Mouse (Mus musculus): ENCODE data around the gene Cadm4.

The Cadm4 gene

DNA sequence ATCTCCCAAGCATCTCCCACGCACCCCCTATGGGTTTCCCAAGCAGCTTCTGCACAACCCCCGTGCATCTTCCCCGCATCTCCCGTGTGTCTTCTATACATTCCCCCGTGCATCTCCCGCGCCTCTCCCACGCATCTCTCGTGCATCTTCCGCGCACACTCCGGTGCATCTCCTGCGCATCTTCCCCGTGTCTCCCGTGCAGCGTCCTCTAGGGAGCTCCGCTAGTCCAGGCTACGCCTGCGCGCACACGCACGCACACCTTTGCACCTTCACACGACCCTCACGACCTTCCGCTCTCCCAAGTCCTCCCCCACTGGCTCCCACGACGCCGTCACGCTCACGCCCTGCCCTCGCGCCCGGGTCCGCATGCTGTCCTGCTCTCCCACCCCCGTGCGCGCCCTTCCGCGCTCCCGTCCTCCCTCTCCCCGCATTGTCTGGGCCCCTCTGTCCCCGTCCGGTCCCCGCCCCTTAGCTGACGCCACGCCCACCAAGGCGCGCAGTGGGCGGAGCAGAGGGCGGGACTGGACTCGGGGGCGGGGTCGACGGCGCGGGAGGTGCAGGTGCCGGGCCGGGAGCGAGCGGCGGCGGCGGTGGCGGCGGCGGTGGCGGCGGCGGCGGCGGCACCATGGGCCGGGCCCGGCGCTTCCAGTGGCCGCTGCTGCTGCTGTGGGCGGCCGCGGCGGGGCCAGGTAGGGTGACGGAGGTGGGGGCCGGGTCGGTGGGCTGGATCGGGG lies at the start of gene Cadm4:
Gene Cadm4, plus strand, starts transcription at position 550 of the 734 bp plus-strand sequence.
- DNase-seq (ENCODE audit: low read depth, low spot score) = peak; percentile 85

DNA sequence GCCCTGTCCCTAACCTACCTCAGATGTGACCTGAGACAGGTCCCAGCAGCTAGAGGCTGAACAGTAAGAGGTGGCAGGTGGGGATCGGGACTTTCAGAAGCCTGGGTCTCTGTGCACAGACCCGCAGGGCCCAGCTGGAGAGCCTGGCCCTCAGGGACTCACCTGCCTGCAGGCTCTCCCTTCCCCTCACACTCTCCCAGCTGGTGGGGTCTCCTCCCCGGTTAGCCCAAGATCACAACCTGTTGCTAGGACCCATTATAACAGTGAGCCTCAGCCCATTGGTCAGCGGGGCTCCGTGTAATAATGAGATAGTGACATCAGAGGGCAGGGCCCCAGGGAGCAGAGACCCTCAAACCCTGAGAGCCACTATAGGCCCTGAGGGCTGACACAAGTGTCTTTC lies 46.5 kb upstream of the Cadm4 start:
- DNase-seq (ENCODE audit: low read depth, low spot score) = no peak

DNA sequence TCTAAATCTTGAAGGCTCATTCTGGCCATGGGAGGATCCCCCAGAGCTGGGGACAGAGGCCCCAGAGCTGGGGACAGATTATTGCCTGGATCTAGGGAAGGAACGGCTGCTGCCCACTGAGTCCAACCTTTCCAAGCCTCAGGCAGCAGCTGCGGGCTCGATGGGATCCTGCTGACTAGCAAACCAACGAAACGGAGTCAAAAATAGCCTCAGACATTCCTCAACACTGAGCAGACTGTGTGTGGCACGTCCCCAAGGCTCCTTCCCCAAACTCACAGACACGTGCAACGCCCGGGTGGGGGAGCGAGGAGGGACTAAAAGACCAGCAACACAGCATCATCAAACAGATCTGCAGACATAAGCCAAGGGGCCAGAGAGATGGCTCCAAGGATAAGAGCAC lies 43.8 kb upstream of the Cadm4 start:
- no peak for DNase-seq (ENCODE audit: low read depth, low spot score)

DNA sequence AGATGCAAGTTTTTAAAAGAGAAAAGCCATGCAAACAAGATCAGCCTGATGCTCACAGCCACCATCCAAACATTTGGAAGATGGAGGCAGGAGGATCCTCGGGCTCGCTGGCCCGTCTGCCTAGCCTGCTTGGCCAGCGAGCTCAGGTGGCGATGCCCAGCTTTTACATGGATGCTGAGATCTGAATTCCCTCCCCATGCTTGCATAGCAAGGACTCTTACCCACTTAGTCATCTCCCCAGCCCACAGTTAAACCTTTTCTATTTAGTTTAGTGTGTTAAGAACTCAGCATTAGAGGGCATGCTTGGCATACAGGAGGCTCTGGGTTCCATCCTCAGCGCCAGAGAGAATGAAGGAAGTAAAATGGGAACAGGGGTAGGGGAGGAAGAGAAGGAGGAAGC lies 42.6 kb upstream of the Cadm4 start:
- no peak for DNase-seq (ENCODE audit: low read depth, low spot score)

DNA sequence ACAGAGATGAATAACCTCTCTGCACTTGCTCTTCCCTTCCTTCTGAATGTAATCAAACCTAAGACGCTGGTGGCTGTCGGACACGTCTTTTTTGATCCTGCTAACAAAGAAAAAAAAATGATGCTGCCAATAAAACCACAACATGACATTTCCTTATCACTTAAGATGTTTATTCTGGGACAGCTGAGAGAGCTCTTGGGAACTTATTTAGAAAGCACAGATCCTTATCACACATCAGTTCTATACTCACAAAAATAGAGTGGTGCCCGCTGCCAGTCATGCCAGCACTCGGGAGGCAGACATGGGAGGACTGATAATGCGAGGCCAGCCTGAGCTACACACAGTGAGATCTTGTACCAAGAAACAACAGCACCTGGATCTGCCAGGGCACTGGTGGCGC lies 41.9 kb upstream of the Cadm4 start:
- DNase-seq (ENCODE audit: low read depth, low spot score) = peak; percentile 46

DNA sequence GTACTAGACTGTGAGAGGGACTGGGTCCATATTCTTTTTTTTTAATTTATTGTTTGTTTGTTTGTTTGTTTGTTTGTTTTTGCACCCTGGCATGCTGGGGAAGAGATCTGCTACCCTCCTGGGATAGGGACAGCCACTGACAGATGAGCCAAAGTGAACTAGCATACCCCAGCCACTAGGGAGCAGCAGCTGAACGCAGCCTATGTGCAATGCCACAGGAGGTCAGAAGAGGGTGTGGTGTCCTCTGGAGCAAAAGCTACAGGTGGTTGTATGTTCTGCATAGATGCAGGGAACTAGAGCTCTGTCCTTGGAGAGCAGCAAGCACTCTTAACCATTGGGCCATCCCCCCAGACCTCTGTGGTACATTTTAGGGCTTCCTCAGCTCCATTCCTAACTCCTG lies 40.0 kb upstream of the Cadm4 start:
- DNase-seq (ENCODE audit: low read depth, low spot score) = peak; percentile 85

DNA sequence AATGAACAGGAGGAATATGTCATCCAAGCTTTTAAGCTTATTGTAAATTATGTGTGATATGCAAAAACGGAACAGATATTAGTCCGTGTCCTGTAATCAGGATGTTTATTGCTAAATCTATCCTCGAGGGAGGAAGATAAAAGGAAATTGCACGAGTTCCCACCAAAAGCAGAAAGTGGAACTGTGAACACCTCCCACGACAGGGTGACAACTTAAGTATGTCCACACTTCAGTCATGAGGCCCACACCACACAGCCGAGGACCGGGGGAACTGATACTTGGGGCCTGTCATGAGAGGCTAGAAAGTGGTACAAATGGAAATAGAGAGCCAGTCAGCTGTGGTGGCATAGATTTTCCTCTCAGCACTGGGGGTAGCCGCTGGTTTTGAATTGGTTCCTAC lies 39.5 kb upstream of the Cadm4 start:
- no peak for DNase-seq (ENCODE audit: low read depth, low spot score)

DNA sequence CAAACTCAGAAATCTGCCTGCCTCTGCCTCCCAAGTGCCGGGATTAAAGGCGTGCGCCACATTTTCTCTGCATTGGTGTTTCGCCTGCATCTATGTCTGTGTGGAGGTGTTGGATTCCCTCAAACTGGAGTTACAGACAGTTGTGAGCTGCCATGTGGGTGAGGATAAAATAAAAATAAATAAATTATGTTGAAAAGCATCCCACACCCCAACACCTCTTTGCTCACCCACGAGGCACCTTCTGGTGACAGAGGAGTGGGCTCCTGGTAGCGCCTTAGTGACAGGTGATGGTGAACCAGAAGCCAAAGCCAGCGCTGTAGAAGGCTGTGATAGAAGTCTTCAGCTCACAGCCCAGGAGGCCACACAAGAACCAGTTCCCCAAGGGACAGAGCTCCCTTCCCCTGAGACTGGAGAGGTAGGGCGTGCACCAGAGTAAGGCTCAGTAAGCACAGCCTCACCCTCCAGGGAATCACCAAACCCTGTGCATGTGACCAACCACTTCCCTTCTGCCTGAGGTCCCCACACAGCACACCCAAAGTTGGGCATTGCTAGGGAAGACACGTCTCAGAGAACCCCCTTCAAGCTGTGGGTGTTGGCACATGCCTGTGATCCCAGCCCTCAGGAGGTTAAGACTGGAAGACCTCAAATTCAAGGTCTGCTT lies 36.4 kb upstream of the Cadm4 start:
- DNase-seq (ENCODE audit: low read depth, low spot score) = peak; percentile 49

DNA sequence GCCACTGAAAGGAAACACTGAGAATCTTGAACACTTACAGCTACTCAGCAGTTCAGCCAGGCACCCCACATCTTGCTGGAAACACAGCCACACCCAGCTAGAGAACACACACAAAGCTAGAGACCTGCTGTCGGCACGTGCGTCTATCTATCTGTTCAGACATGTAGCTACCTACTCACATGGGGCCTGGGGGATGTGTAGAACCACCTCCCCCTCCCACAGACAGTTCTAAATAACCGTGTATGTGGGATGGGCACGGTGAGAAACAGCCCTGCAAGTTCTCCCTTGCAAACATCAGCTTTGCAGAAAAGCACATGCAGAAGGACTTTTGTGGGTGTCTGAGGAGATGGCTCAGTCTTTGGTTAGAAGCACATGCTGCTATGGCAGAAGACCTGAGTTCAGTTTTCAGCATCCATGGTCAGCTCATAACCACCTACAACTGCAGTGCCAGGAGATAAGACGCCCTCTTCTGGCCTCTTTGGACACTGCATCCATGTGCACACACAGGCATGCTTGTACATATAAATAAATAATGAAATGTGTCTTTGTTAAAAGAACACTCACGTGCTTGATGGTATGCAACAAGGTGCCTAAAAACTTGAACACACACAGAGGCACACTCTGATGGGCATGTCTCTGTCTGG lies 35.0 kb upstream of the Cadm4 start:
- peak; percentile 53 for DNase-seq (ENCODE audit: low read depth, low spot score)

DNA sequence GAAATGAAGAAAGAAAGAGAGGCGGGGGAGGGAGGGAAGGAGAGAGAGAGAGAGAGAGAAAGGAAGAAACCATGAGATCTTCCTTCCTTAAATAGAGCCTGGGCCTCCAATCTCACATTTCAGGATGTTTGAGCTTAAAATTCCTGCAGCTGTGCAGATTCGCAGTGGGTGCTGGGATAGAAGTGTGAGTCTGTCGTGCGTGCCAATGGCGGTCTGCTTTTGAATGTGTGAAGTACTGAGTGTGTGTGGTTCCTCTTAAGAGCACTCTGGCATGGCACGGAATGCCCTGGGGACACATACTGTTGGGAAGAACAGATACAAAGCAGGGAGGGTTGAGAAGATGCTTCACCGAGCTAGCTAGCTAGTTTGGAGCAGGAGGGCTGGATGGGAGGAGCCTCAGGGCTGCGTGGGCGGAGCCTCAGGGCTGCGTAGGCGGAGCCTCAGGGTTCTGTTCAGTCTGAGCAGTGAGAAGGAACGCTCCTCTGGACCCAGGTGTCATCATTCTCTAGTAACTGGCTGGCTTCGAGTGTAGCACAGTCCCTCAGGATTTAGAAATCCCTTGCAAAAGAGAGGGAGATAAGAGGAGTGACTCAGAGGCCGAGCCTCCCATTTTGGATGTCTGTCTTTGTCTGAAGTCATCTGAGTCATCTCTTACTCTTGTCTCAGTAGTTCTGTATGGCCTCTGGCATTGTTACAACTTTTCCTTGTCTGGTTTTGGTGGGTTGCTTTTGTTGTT lies 32.9 kb upstream of the Cadm4 start:
- no peak for DNase-seq (ENCODE audit: low read depth, low spot score)

DNA sequence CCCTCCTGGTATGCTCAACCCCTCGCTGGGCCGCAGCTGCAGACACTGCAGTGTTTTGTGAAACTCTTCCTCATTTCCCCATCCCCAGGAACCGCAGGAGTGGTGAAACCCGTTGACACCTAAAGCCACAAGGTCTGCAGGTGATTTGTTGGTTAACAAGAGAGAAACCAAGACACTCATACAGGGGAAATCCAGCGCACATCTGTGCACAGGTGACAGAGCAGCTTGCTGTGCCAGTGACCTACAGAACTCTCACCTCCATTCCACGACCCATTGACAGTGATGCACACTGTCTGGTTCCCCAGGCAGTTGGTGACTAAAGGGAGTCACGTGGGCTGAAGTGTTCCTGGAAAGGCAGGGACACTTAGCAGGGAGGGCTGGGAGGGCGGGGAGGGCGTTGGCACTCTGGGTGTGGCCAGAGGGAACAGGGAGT lies 31.2 kb upstream of the Cadm4 start:
- DNase-seq (ENCODE audit: low read depth, low spot score) = peak; percentile 71

DNA sequence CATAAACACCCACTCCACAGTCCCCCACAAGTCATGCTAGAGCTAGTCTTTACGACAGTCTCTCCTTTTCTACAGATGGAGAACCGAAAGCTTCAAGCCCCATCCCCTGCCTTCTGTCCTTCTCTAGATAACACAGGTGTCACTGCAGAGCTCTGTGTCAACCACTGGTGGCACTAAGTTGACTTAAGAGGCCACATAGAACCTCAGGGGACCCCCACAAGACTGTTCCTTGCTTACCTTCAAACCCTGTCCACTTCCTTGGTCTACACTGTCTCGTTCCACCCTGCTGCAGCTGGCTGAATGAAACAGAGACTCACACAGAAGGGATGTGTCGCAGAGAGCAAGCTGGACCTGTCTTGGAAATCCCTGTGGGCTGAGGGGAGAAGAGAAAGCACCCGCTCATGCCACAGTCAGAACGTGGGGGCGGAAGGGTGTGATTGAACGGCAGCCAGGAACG lies 29.9 kb upstream of the Cadm4 start, which contains the start of gene Irgc1:
Gene Irgc1, minus strand, starts transcription at position 443 of the 457 bp plus-strand sequence.
- DNase-seq (ENCODE audit: low read depth, low spot score) = peak; percentile 64

DNA sequence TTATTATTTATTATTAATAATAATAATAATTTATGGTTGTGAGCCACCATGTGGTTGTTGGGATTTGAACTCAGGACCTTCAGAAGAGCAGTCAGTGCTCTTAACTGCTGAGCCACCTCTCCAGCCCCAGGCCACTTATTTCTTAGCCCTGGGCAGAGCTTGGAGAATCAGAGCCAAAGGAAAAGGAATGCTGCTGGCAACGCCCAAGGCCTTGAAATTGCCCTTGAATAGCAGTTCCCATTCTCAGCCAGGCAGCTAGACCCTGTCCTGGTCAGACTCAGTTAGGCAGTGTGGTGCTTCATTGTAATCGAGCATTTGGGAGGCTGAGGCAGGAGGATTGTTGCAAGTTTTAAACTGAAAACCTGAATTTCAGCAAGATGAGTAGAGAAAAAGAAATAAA lies 27.6 kb upstream of the Cadm4 start:
- no peak for DNase-seq (ENCODE audit: low read depth, low spot score)

DNA sequence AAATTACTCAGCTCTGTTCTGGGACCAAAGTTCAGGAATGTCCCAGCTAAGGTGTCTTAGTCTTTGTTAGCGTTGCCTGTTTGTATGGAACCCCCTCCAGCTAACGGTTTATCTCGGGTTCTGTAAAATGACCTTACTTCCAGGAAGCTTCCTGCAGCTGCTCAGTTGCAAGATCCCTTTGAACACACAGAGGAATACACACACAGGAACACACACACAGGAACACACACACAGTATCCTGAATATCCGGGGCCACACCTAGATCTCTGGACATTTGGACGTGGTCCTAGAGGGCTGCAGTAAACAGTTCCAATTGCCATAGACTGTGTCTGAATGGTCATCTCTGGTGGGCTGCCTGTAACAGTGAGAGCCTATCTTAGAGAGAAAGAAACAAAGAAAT lies 26.1 kb upstream of the Cadm4 start:
- DNase-seq (ENCODE audit: low read depth, low spot score) = no peak

DNA sequence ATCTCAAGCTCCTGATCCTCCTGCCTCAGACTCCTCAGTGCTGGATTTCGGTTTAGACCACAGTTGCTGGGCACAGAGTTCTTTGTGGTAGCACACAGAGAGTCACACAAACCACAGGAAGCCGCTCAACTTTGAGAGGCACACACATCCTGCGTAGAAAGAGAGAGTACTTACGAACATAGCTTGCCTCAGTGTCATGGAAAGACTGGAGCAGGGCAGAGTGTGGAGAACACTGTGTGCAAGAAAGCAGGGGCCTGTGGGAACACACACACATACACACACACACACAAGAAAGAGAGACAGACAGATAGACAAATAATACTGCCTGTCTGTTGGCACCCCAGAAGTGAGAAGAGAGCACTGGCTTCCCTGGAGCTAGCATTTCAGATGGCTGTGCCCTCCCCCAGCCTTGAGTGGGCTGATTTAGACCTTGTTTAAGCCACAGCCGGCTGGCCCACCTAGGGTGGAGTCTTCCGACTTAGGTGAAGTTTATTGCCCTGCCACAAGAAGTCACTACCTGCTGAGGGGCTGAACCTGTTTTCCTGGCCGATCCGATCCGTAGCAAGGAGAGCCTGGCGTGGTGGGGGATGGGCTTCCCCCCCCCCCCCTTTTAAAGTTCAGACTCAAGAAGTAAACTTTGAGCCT lies 24.0 kb upstream of the Cadm4 start:
- DNase-seq (ENCODE audit: low read depth, low spot score) = peak; percentile 95

DNA sequence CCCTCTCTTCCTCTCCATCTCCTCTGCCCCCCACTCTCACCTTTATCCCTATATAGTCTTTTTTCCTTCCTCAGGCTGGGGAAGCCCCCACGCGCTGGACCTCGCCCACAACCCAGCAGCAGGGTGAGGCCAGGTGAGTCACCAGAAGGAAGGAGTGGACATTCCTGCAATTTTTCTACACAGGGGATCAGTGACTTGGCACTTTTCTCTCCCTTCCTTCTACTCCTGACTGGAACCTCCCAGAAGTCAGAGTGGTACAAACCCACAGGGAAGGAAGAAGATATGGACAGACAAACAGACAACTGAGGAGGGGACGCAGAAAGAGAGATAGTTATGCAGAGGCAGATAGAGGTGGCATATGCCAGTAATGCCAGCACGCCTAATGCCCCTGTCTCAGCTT lies 22.4 kb upstream of the Cadm4 start:
- no peak for DNase-seq (ENCODE audit: low read depth, low spot score)

DNA sequence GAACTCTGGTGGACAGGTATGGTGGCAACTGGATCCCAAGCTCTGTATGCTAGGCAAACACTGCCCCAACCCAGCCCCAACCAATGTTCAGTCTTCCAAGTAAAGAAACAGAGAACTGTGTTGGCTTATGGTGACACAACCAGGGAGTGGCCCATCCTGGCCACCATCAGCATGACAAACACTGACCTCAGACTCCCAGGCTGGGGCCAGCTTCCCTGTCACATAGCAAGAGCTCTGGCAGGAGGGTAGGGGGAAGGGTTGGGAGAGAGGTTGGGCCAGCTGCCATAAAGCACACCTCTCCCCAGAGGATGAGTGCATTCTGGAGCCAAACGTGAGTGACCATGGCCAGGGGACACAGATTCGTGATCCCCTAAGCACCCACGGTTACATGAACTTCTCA lies 22.0 kb upstream of the Cadm4 start:
- no peak for DNase-seq (ENCODE audit: low read depth, low spot score)

DNA sequence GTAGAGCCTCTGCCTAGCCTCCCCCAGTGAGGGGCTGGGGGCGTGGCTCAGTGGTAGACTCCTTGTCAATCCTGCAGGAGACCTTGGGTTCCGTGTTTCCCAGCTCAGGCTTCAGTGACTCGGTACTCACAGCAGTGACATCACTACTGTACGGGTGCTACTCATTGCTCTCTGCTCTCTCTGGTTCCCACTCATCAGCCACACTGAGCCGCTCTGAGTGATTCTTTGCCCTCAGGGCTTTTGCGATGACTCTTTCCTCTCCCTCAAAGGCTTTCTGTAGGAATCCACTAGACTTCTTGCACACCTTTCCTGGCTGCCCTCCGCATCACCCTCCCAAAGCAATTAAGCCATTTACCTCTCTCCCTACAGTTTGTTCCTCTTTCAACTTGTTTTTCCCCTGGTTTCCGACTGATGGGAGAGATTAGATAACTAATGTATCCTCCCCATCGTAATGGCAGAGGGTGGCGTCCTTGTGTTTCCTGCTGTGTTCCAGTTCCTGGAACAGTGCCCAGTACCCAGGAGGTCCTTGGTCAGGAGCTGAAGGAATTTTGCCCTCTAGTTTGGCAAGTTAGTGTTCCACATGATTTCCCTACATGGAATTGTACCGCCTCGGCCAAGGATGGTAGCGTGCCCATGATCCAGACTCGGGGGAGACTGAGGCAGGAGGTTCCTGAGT lies 20.3 kb upstream of the Cadm4 start:
- DNase-seq (ENCODE audit: low read depth, low spot score) = no peak

DNA sequence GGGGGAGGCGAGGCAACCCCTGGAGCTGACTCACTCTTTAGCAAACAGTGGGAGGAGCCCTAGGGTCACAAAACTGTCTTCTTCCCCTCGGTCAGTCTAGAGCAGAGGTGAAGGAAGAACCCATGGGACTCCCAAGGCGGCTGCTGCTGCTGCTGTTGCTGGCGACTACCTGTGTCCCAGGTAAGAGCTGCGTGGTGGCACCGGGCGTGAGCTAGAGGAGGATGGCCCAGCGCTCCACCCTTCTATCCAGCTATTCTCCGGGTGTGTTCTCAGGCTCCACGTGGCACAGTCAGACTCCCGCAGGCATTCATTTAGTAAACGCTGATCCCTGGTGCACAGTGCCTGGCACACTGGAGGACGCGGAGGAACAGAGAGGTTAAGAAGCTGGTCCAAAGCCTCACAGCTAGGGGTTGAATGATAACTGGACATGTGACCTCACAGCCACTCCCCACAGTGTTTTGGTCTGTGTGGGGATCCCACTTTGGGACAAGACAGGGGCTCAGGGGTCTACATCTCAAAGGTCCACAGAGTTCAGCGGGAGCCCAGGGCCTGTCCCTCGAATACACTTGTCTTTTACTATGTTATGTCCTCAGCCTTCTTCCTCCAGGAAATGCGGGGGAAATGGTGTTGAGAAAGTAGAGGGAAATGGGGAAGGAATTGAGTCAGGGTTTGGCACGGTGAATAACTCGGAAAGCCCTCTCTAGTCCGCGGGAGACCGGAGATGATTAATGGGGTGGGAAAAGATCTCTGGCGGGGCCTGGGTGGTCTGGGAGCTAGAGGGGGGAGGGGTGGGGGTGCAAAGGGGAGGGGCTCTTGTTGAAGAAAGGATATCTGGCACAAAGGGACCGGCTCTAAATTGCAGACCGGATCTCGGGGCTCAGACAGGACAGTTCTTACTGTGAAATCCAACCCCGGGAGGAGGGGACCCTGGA lies 19.2 kb upstream of the Cadm4 start, which contains the start of gene Plaur:
Gene Plaur, plus strand, starts transcription at position 97 of the 932 bp plus-strand sequence.
- peak; percentile 39 for DNase-seq (ENCODE audit: low read depth, low spot score)

DNA sequence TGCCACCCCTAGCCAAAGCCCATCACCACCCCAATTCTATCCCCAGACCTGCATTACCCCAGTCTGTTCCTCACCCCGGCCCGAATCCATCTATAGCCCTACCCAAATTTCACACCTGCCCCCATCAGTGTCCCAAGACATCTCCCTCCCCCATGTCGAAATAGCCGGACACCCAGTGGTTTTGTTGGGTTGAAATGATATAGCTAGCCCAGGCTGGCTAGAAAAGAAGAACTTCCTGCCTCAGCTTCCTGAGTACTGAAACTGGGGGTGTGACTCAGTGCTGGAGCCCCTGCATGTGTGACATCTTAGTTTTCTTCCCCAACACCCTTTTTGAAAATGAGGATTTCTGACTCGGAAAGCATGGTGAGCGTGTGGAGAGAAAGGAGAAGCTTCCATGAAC lies 15.0 kb upstream of the Cadm4 start:
- DNase-seq (ENCODE audit: low read depth, low spot score) = no peak

Measured in CD4-positive helper T cell, adult 2 months (primary cell).